10 mouse cellular contexts compared by ENCODE assay signal in the genomic region with DNA sequence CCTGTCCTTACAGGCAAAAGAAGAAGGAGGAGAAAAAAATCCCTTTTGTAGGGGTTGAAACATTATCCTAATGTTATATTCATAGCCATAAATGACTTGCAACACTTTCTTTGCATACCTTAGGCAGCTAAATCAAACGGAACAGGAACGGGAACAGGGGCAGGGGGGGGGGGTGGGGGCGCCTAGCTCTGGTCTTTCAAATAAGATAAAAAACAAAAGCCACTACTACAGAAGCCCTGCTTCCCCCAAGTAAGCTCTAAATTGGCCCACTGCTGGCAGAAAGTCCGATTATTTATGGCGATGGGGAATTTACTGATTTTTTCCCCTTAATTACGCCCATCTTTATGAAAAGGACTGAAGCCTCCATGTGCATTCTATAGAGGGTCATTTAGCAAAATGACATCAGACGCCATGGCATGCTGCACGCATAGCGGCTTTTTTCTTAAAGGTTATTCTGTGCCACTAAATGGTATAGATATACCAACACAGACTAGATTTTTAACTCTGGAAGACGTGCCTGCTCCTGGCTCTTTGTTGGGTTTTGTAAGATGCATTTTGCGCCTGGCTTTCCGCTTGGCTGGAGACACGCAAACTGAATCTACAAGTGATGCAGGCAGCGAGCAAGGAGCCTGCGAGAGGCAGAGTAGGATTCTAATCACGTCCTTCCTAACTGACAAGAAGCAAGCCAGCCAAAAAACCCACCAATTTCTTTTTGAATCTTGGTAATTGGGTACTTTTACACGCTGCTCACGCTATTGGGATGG. TPM values are rescaled to one million over a fixed set of nuclear protein-coding genes. Genes with fewer than 3 reads are reported as not detected.
DNase-seq lines count a peak whose midpoint lies in the region; ATAC-seq lines count a peak whose summit lies in the region.
"Had no signal": no experiment of that assay in that cellular context is flagged by ENCODE, and none has a peak within 500 bp of the region (broad histone marks: within the 10 kb centered on the region; RNA-seq: fewer than 3 reads in every experiment).

No protein-coding gene starts in this region.

- peak; percentile 40 for ATAC-seq in forebrain, embryonic 15.5 days (replicated peaks)
- no peak for ATAC-seq in neural tube, embryonic 15.5 days (ENCODE audit: low FRiP score)
- ATAC-seq in megakaryocyte-erythroid progenitor cell, adult 5-6 weeks (replicated peaks; ENCODE audit: low FRiP score, low TSS enrichment, poor library complexity, severe bottlenecking): no peak
- ATAC-seq in heart, embryonic 12.5 days (ENCODE audit: insufficient number of reproducible peaks, low FRiP score): no peak

- WGBS in forebrain, embryonic 15.5 days: under 1% methylated on average over 18 of the region's 18 CpGs
- WGBS in neural tube, embryonic 15.5 days: 1% methylated on average over 18 of the region's 18 CpGs
- 8% methylated on average over 18 of the region's 18 CpGs for WGBS in heart, embryonic 12.5 days

- H3K9ac ChIP-seq in forebrain, embryonic 15.5 days (replicated peaks): peak overlapping the region; percentile 19
- H3K9ac ChIP-seq in neural tube, embryonic 15.5 days (replicated peaks): peak overlapping the region; percentile 33; the same call in 1 of the 2 replicates
- no peak overlapping the region for H3K9ac ChIP-seq in heart, embryonic 12.5 days

- peaks cover 78% of the 10 kb centered on the region for H3K4me1 ChIP-seq in forebrain, embryonic 15.5 days
- peaks cover 68% of the 10 kb centered on the region for H3K4me1 ChIP-seq in neural tube, embryonic 15.5 days
- H3K4me1 ChIP-seq in heart, embryonic 12.5 days (replicated peaks): peaks cover 26% of the 10 kb centered on the region

- H3K27me3 ChIP-seq in forebrain, embryonic 15.5 days: no peaks in the 10 kb centered on the region
- no peaks in the 10 kb centered on the region; the same call in 1 of the 2 replicates for H3K27me3 ChIP-seq in neural tube, embryonic 15.5 days (replicated peaks)
- H3K27me3 ChIP-seq in heart, embryonic 12.5 days (replicated peaks): peaks cover 97% of the 10 kb centered on the region

- peak overlapping the region; percentile 51 for H3K4me2 ChIP-seq in forebrain, embryonic 15.5 days (replicated peaks)
- H3K4me2 ChIP-seq in neural tube, embryonic 15.5 days: peak overlapping the region; percentile 50
- H3K4me2 ChIP-seq in heart, embryonic 12.5 days: no peak overlapping the region

- H3K9me3 ChIP-seq in forebrain, embryonic 15.5 days: no peaks in the 10 kb centered on the region
- no peaks in the 10 kb centered on the region for H3K9me3 ChIP-seq in neural tube, embryonic 15.5 days (replicated peaks)
- no peaks in the 10 kb centered on the region for H3K9me3 ChIP-seq in heart, embryonic 12.5 days (replicated peaks)

- DNase-seq in cerebellum, adult 9-11 months: peak; percentile 11
- DNase-seq in cerebellum, adult 11-12 months: no peak
- peak; percentile 35 to 52 for DNase-seq in layer of hippocampus, postnatal 36 days
- no peak for DNase-seq in kidney, adult 8-10 months
- DNase-seq: liver had no signal

- peak overlapping the region; percentile 89 for H3K27ac ChIP-seq in forebrain, embryonic 15.5 days (replicated peaks)
- peak overlapping the region; percentile 82 for H3K27ac ChIP-seq in neural tube, embryonic 15.5 days (replicated peaks)
- no peak overlapping the region for H3K27ac ChIP-seq in heart, embryonic 12.5 days (ENCODE audit: poor library complexity, severe bottlenecking)

- H3K4me3 ChIP-seq in forebrain, embryonic 15.5 days: peak overlapping the region; percentile 21
- peak overlapping the region; percentile 20 for H3K4me3 ChIP-seq in neural tube, embryonic 15.5 days (replicated peaks)
- no peak overlapping the region for H3K4me3 ChIP-seq in heart, embryonic 12.5 days
- H3K4me3 ChIP-seq: myocyte had no signal

- no peaks in the 10 kb centered on the region for H3K36me3 ChIP-seq in forebrain, embryonic 15.5 days
- no peaks in the 10 kb centered on the region for H3K36me3 ChIP-seq in neural tube, embryonic 15.5 days
- H3K36me3 ChIP-seq in heart, embryonic 12.5 days: no peaks in the 10 kb centered on the region

RNA-seq across cellular contexts. Expression of a gene that starts 4.0 kb away (rescaled TPM):
- 24.2 and 25.8 TPM in 2 replicates for polyA plus RNA-seq in forebrain, embryonic 15.5 days (2015; fragmentation: Nextera tagmentation; extraction: Ambion mirVana)
- 1 to 10 TPM; 5.6 to 6.0 TPM for total RNA-seq in layer of hippocampus, postnatal 36 days (2021)
- 5.2 and 7.4 TPM in 2 replicates for polyA plus RNA-seq in neural tube, embryonic 15.5 days (2015; fragmentation: Nextera tagmentation; extraction: Ambion mirVana)
- not detected in 2 replicates for total RNA-seq in megakaryocyte-erythroid progenitor cell, adult 5-6 weeks (2014; fragmentation: Nextera tagmentation)
- total RNA-seq in megakaryocyte-erythroid progenitor cell, adult 5-6 weeks (2017): not detected in 2 replicates
- polyA plus RNA-seq in heart, embryonic 12.5 days (2016; fragmentation: Nextera tagmentation; extraction: Ambion mirVana): 0.19 TPM in 1 of 2 replicates, not detected in the other
- polyA plus RNA-seq: myocyte had no signal

RNA-seq across cellular contexts. Expression of a gene that starts 32.2 kb away (rescaled TPM):
- not detected in 2 replicates for polyA plus RNA-seq in forebrain, embryonic 15.5 days (2015; fragmentation: Nextera tagmentation; extraction: Ambion mirVana)
- total RNA-seq in layer of hippocampus, postnatal 36 days (2021): not detected
- polyA plus RNA-seq in neural tube, embryonic 15.5 days (2015; fragmentation: Nextera tagmentation; extraction: Ambion mirVana): 0.36 TPM in 1 of 2 replicates, not detected in the other
- not detected in 2 replicates for total RNA-seq in megakaryocyte-erythroid progenitor cell, adult 5-6 weeks (2014; fragmentation: Nextera tagmentation)
- total RNA-seq in megakaryocyte-erythroid progenitor cell, adult 5-6 weeks (2017): not detected in 2 replicates
- polyA plus RNA-seq in heart, embryonic 12.5 days (2016; fragmentation: Nextera tagmentation; extraction: Ambion mirVana): not detected in 2 replicates
- polyA plus RNA-seq: myocyte had no signal

Comparison
In these comparisons a context has a peak if more than half of its experiments do, and no peak if none do; other contexts are left out.
1. DNase-seq: peak in cerebellum, adult 9-11 months (single experiment) and layer of hippocampus, postnatal 36 days (2 of 2); none in cerebellum, adult 11-12 months (single experiment) and kidney, adult 8-10 months (0 of 2).